Mouse (Mus musculus) heart, postnatal 25 days (tissue): ENCODE data around the gene Krt76. TPM values are rescaled to one million over a fixed set of nuclear protein-coding genes. Genes with fewer than 3 reads are reported as not detected.

Experiments used
- DNase-seq: peaks from one replicate; pipeline ENCODE4 v3.0.0; 2022; ENCODE audit warnings: low spot score
- intact Hi-C: fragments of 180-260 bp; cut with DNase I; formaldehyde crosslinking; loops from one replicate; pipeline ENCODE4 v1.15.1; 2025
- microRNA-seq: library from miRNA; unstranded; fragments of <30 nt; microRNA quantifications from one replicate; pipeline ENCODE4 v1.2.0, GENCODE M21; 2022
- total RNA-seq, 2 experiments: library from RNA; stranded (reverse); gene quantifications; 2 replicates each; pipeline ENCODE4 v1.2.3; 2021

Krt76 gene
- total RNA-seq, 2 experiments from 2014 or later: not detected

- intact Hi-C loops: loop anchor here (5.0 kb wide), 1 partner anchor 91 kb away; no protein-coding TSS in a partner anchor
- DNase-seq: no peak
These were observed 26.0 kb downstream of the Krt76 start for GRCm38 (mm10) chr15:101866754-101867153.

GRCm38 (mm10) chr15:101860421-101861130, 32.1 kb downstream of the Krt76 start:
- intact Hi-C loops: no loop called here
- no peak for DNase-seq

- no peak for DNase-seq
- intact Hi-C loops: no loop called here
These were observed 33.0 kb downstream of the Krt76 start for GRCm38 (mm10) chr15:101859735-101860170.

- intact Hi-C loops: no loop called here
- DNase-seq: no peak
These were observed 33.9 kb downstream of the Krt76 start for GRCm38 (mm10) chr15:101858673-101859425.

GRCm38 (mm10) chr15:101856696-101857095, 36.0 kb downstream of the Krt76 start:
- intact Hi-C loops: no loop called here
- DNase-seq: no peak

- DNase-seq: no peak
- intact Hi-C loops: no loop called here
These were observed 37.0 kb downstream of the Krt76 start for GRCm38 (mm10) chr15:101855732-101856131.

GRCm38 (mm10) chr15:101854294-101854693, 38.4 kb downstream of the Krt76 start:
- intact Hi-C loops: no loop called here
- no peak for DNase-seq

- DNase-seq: no peak
- intact Hi-C loops: no loop called here
These were observed 40.1 kb downstream of the Krt76 start for GRCm38 (mm10) chr15:101852571-101852970.

GRCm38 (mm10) chr15:101850694-101851093, 42.0 kb downstream of the Krt76 start, which contains the start of gene Krt1:
Krt1 (minus strand) TSS chr15:101850794.
- intact Hi-C loops: no loop called here
- DNase-seq: no peak

- no peak for DNase-seq
- intact Hi-C loops: no loop called here
These were observed 46.7 kb downstream of the Krt76 start for GRCm38 (mm10) chr15:101845971-101846403.

- intact Hi-C loops: no loop called here
These were observed 49.5 kb downstream of the Krt76 start for GRCm38 (mm10) chr15:101843192-101843591.

GRCm38 (mm10) chr15:101834784-101835328, 57.9 kb downstream of the Krt76 start:
- intact Hi-C loops: no loop called here
- no peak for DNase-seq

More at GRCm38 (mm10) chr15:101843192-101843591, 49.5 kb downstream of the Krt76 start:
- DNase-seq: no peak

Small RNAs within 50 kb of the gene (microRNA-seq; reads per million reads assigned to microRNA genes)
- gene Gm44356: not detected

Other genes with a start within 250 kb of the Krt76 start
- gene Gm5478, start 245.5 kb downstream of the Krt76 start, total RNA-seq: not detected
- not detected for gene Krt6b, start 212.6 kb downstream of the Krt76 start, total RNA-seq
- gene Krt6a, start 198.6 kb downstream of the Krt76 start, total RNA-seq: not detected
- not detected for gene Krt5, start 180.0 kb downstream of the Krt76 start, total RNA-seq
- gene Krt71, start 149.8 kb downstream of the Krt76 start, total RNA-seq: not detected
- not detected for gene Krt72, start 106.5 kb downstream of the Krt76 start, total RNA-seq
- not detected for gene Krt73, start 90.6 kb downstream of the Krt76 start, total RNA-seq
- gene Krt2, start 74.8 kb downstream of the Krt76 start, total RNA-seq: not detected
- not detected for gene Krt1, start 42.1 kb downstream of the Krt76 start, total RNA-seq
- not detected for gene Krt77, start 23.2 kb downstream of the Krt76 start, total RNA-seq
- not detected for gene Krt4, start 31.8 kb upstream of the Krt76 start, total RNA-seq
- gene Krt79, start 47.4 kb upstream of the Krt76 start, total RNA-seq: not detected
- gene Krt78, start 61.4 kb upstream of the Krt76 start, total RNA-seq: not detected
- 1 to 10 TPM; 2.5 to 2.7 TPM for gene Krt8, start 111.6 kb upstream of the Krt76 start, total RNA-seq
- gene Krt18, start 135.3 kb upstream of the Krt76 start, total RNA-seq: 1 to 10 TPM; 3.7 to 4.9 TPM
- 100 to 1,000 TPM; 131 to 144 TPM for gene Eif4b, start 180.9 kb upstream of the Krt76 start, total RNA-seq
- gene Tns2, start 207.5 kb upstream of the Krt76 start, total RNA-seq: 100 to 1,000 TPM in 1 of 2 experiments, 10 to 100 TPM in 1; 98.6 to 118 TPM
- gene Spryd3, start 243.3 kb upstream of the Krt76 start, total RNA-seq: 10 to 100 TPM; 13.2 to 15.1 TPM